Mouse (Mus musculus) limb, embryonic 15.5 days (tissue): ENCODE measurements at regions not wholly inside any gene's neighbourhood (a gene's known extent, or its start where the extent isn't known, plus 50 kb on each side); places are given as distances from the start of the nearest gene placed in this dataset.

Experiments used
- ATAC-seq: fragments of 200-750 bp; cut with Nextera tagmentation; 2 replicates; pipeline ENCODE4 v1.8.0; 2017; ENCODE audit warnings: low read depth, moderate TSS enrichment; ENCODE audit not compliant: insufficient number of reproducible peaks, low FRiP score, low TSS enrichment
- H3K27ac ChIP-seq: fragments of 300-500 bp; sonication (generic); 2 replicates; pipeline ENCODE4 v1.5.1; 2015; ENCODE audit warnings: moderate library complexity, mild to moderate bottlenecking, inconsistent platforms
- H3K27me3 ChIP-seq: fragments of 300-500 bp; sonication (generic); 2 replicates; pipeline ENCODE4 v1.6.1; 2015; ENCODE audit warnings: inconsistent platforms
- H3K36me3 ChIP-seq: fragments of 300-500 bp; sonication (generic); 2 replicates; pipeline ENCODE4 v1.6.1; 2015; ENCODE audit warnings: inconsistent platforms
- H3K4me1 ChIP-seq: fragments of 300-500 bp; sonication (generic); 2 replicates; pipeline ENCODE4 v1.6.1; 2015; ENCODE audit warnings: inconsistent platforms
- H3K4me2 ChIP-seq: fragments of 300-500 bp; sonication (generic); 2 replicates; pipeline ENCODE4 v1.6.1; 2015; ENCODE audit warnings: mild to moderate bottlenecking, inconsistent platforms
- H3K4me3 ChIP-seq: fragments of 300-500 bp; sonication (generic); 2 replicates; pipeline ENCODE4 v1.5.1; 2015; ENCODE audit warnings: mild to moderate bottlenecking, inconsistent platforms
- H3K9ac ChIP-seq: fragments of 300-500 bp; sonication (generic); 2 replicates; pipeline ENCODE4 v1.6.1; 2015; ENCODE audit warnings: inconsistent platforms
- H3K9me3 ChIP-seq: fragments of 300-500 bp; sonication (generic); 2 replicates; pipeline ENCODE4 v1.6.1; 2016; ENCODE audit warnings: inconsistent platforms
- WGBS: fragments of 180-500 bp; shearing (Covaris S2); methylation state at CpG from one replicate; pipeline ENCODE4 v1.1.7; 2015; 5-methylcytosine and 5-hydroxymethylcytosine counted together

DNA sequence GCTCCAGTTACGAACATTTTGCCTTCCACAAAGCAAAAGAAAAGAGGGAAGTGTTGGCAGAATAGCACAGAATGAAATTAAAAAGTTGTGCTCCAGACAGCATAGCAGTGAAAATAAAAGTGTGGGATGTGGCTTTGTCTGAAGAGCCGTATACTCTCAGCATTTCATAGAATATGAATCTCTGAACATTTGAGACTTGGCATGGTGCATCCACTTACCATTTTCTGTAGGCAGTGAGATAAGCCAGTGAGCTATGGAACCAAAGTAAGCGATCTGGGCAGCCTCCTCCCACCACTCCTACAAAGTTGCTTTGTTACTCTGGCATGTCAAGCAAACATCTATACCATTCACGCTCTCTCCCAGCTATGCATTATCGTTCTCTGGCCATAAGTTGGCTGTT, 286.0 kb downstream of the Arl4a start:
- H3K9me3 ChIP-seq: no peaks in the 10 kb centered on the region

DNA sequence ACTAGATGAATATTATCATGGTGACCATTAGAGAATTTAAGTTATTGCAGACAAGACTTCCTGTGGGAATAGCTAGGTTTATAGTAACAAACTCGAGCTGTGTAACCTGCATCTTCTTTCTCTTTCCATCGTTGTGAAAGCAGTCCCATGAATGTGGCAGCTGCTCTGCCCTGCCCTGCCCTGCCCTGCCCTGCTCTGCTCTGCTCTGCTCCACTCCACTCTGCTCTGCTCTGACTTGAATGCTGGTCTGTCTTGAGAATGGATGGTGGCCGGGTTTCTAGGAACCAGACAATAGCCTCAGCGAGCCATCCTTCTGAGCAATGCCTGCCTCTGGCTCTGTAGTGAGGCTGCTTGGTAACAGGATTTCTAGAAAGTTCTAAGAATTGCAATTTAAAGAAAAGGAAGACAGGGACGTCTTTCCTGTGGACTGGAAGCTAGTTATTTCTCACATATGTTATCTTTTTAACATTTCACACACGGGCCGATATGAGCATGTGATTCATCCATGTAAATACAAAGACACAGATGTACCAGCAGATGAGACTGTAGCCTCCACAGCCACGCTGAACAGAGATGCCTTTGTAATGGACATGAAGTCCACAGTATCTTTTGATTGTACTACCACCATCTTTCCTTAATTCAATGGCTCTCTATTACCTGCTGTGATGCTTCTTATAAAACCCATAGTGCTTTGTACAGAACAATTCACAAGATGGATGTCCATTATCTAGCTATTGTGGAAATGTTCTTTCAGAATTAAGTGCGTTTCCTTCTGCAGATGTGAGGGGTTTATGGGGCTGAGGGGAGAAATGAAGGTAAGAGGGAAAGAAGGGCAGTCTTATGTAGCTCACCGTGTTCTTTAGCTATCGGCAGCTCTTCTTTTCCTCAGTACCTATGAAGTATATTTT, 295.4 kb downstream of the Arl4a start:
- ATAC-seq: no peak
- Histone ChIP-seq H3K4me1 (0 out of 2 replicates have a peak, but pooled peaks cover 3% of the 10 kb centered on the region), H3K4me2 (no peak overlapping the region), H3K4me3 (no peak overlapping the region), H3K36me3 (no peaks in the 10 kb centered on the region), H3K27me3 (no peaks in the 10 kb centered on the region), H3K9me3 (no peaks in the 10 kb centered on the region), H3K9ac (no peak overlapping the region), H3K27ac (no peak overlapping the region)
- WGBS: 67% methylated on average over 11 of the region's 11 CpGs

More for the DNA sequence above, 286.0 kb downstream of the Arl4a start:
- no peak overlapping the region for H3K9ac ChIP-seq
- H3K36me3 ChIP-seq: no peaks in the 10 kb centered on the region
- 77% methylated on average over 5 of the region's 5 CpGs for WGBS
- H3K4me2 ChIP-seq: no peak overlapping the region
- no peaks in the 10 kb centered on the region for H3K4me1 ChIP-seq
- ATAC-seq: no peak
- no peak overlapping the region for H3K4me3 ChIP-seq
- H3K27me3 ChIP-seq: no peaks in the 10 kb centered on the region
- no peak overlapping the region for H3K27ac ChIP-seq

- WGBS: 21% methylated on average over 13 of the region's 13 CpGs
These were observed 296.6 kb downstream of the Arl4a start for GRCm38 (mm10) chr12:39741051-39741847.

GRCm38 (mm10) chr12:39736966-39737365, 300.9 kb downstream of the Arl4a start:
- no peak for ATAC-seq
- Histone ChIP-seq H3K4me1 (no peaks in the 10 kb centered on the region), H3K9ac (no peak overlapping the region), H3K9me3 (no peaks in the 10 kb centered on the region), H3K4me3 (no peak overlapping the region), H3K27me3 (no peaks in the 10 kb centered on the region), H3K4me2 (no peak overlapping the region), H3K27ac (no peak overlapping the region), H3K36me3 (no peaks in the 10 kb centered on the region)
- WGBS: 91% methylated on average over 3 of the region's 3 CpGs

More at GRCm38 (mm10) chr12:39741051-39741847, 296.6 kb downstream of the Arl4a start:
- no peak for ATAC-seq
- Histone ChIP-seq H3K4me2 (no peak overlapping the region), H3K4me1 (0 out of 2 replicates have a peak, but pooled peaks cover 3% of the 10 kb centered on the region), H3K36me3 (no peaks in the 10 kb centered on the region), H3K9me3 (no peaks in the 10 kb centered on the region), H3K27ac (no peak overlapping the region), H3K9ac (no peak overlapping the region), H3K4me3 (no peak overlapping the region), H3K27me3 (no peaks in the 10 kb centered on the region)

DNA sequence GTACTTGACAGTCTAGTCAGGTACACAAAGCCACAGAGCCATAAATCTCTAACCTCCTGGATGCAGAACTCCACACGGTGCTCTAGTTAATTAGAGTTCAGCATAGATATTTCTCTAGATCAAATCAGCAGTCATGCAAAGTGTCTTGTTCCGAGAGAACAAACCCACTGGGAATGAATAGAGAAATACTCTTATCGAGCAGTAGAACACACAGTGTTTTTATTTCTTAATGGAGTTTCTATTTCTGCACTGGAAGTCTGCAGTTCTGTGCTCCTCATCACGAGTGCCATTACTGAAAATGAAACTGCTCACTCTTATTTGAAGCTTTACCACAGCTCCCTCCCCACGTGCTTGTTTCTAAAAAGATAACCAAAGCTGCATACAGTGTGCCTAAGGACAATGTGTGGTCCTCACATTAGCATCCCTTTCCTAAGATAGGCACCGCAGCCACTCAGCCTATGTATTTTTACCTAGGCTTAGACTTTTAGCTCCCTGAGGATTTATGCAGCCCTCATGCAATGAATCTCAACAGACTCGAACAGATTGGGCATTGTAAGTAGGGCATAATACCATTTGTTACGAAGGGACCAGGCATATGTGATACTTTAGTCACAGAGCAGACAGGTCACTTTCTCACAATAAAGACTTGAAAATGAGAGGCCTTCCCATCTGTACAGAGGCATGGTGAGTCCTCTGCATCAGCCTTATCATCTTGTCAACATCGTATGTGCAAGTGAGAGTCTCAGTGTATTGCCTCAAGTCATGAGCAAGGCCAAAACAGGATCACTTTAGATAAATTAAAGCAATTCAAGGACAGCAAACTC, 301.5 kb downstream of the Arl4a start:
- no peaks in the 10 kb centered on the region for H3K4me1 ChIP-seq
- no peak overlapping the region for H3K4me3 ChIP-seq
- H3K4me2 ChIP-seq: no peak overlapping the region
- no peak for ATAC-seq
- no peaks in the 10 kb centered on the region for H3K27me3 ChIP-seq
- 67% methylated on average over 9 of the region's 9 CpGs for WGBS
- H3K36me3 ChIP-seq: no peaks in the 10 kb centered on the region
- no peaks in the 10 kb centered on the region for H3K9me3 ChIP-seq
- H3K27ac ChIP-seq: no peak overlapping the region
- no peak overlapping the region for H3K9ac ChIP-seq

DNA sequence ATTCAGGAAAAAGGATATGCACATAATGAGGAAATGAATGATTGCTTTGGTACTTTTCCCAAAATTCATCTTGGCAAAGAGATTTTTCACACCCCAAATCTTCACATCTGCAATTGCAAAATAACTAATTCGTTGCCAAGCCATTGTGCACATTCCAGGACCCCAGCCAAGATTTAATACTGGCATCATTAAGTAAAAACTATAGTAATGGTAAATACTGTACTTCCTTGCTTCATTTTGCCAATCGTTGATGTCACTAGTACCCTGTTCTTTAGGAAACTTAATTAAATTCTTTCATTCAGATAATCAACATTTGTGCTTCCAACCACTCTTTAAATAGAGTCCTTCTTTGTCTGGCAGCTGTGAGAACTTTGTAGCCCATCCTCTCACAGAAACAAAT, 303.6 kb downstream of the Arl4a start:
- no peak for ATAC-seq
- no peak overlapping the region for H3K27ac ChIP-seq
- H3K4me1 ChIP-seq: no peaks in the 10 kb centered on the region
- no peak overlapping the region for H3K9ac ChIP-seq
- no peaks in the 10 kb centered on the region for H3K27me3 ChIP-seq
- no peak overlapping the region for H3K4me3 ChIP-seq
- 55% methylated on average over 2 of the region's 2 CpGs for WGBS
- H3K36me3 ChIP-seq: no peaks in the 10 kb centered on the region
- no peak overlapping the region for H3K4me2 ChIP-seq
- H3K9me3 ChIP-seq: no peaks in the 10 kb centered on the region

DNA sequence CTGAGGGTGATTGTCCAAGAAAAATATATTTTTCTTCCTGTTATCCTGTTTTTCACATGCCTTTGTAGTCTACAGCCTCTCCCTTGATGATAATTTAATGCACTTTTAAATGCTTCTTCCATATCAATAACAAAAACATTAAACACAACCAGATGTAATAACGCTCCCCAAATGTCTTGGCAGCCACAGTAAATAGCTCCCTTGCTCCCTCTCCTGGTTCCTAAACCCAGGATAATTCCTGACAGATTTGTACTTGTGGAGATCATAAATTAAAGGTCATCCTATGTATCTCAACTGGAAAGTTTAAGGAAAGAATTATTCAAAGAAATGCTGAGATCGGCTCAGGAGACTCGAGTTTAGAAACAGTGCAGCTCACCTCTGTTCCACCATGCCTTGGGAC, 306.6 kb downstream of the Arl4a start:
- no peak for ATAC-seq
- Histone ChIP-seq H3K36me3 (no peaks in the 10 kb centered on the region), H3K9ac (no peak overlapping the region), H3K9me3 (no peaks in the 10 kb centered on the region), H3K4me2 (no peak overlapping the region), H3K4me1 (no peaks in the 10 kb centered on the region), H3K27ac (no peak overlapping the region), H3K27me3 (no peaks in the 10 kb centered on the region), H3K4me3 (no peak overlapping the region)
- 51% methylated on average over 3 of the region's 3 CpGs for WGBS

DNA sequence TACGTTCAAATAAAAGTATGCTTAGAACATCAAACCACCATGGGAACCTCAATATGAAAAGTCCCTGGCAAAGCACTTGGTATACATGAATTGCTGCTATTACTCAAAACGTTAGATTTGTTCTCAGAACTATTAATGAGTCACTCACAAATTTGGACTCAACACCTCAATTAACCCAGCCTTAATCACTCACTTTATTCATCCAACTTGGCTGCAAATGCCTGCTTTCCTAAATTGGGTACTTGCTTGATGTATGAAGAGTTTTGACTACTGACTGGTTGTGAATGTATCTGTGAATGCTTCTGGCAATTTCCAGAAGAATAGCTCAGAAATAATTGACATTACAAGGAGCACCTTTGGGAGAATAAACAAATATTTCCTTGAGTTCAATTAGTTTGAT, 308.6 kb downstream of the Arl4a start:
- Histone ChIP-seq H3K4me1 (no peaks in the 10 kb centered on the region), H3K4me2 (no peak overlapping the region), H3K4me3 (no peak overlapping the region), H3K36me3 (no peaks in the 10 kb centered on the region), H3K9ac (no peak overlapping the region), H3K27ac (no peak overlapping the region), H3K27me3 (no peaks in the 10 kb centered on the region), H3K9me3 (no peaks in the 10 kb centered on the region)
- 72% methylated on average over 2 of the region's 2 CpGs for WGBS
- ATAC-seq: no peak

DNA sequence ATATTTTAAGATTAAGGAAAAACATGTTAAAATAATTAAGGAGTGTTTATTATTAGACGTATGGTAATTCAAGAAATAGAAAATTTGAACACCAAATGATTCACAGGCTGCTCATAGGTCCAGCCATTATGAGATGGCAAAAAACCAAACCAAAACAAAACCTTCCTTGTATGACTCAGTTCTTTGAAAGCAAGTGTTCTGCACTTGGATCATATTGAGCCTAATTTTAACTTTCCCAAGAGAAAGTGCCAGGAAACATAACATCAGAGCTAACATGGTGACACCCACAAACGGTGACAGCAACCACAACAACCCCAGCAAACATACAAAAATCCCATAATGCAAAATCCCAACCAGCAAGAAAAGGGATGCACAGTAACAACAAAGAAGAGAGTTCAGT, 313.7 kb downstream of the Arl4a start:
- Histone ChIP-seq H3K4me3 (no peak overlapping the region), H3K36me3 (no peaks in the 10 kb centered on the region), H3K9ac (no peak overlapping the region), H3K27me3 (no peaks in the 10 kb centered on the region), H3K4me2 (no peak overlapping the region), H3K9me3 (no peaks in the 10 kb centered on the region), H3K27ac (no peak overlapping the region), H3K4me1 (no peaks in the 10 kb centered on the region)
- no peak for ATAC-seq
- 68% methylated on average over 2 of the region's 2 CpGs for WGBS

DNA sequence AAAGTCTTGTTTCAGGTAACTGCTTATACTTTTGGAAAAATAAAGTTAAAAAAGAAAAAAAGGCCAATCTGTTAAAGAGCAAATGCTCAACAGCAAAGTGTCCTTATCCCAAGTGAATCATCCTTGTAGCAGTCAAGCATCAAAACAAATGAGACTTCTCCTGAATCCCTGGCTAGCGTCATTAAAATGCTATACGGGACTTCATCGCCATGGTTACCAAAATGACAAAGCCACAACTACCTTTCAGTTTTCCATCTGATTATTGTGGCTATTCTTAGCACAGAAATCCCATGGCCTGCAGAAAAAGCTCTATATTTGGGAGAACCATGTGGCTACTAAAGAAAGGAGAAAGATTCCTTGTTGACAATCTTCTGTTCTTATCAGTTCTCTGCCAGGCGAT, 322.7 kb downstream of the Arl4a start:
- Histone ChIP-seq H3K9me3 (no peaks in the 10 kb centered on the region), H3K4me1 (no peaks in the 10 kb centered on the region), H3K36me3 (no peaks in the 10 kb centered on the region), H3K4me3 (no peak overlapping the region), H3K9ac (no peak overlapping the region), H3K27me3 (no peaks in the 10 kb centered on the region), H3K4me2 (no peak overlapping the region), H3K27ac (no peak overlapping the region)
- 53% methylated on average over 4 of the region's 4 CpGs for WGBS
- ATAC-seq: no peak

DNA sequence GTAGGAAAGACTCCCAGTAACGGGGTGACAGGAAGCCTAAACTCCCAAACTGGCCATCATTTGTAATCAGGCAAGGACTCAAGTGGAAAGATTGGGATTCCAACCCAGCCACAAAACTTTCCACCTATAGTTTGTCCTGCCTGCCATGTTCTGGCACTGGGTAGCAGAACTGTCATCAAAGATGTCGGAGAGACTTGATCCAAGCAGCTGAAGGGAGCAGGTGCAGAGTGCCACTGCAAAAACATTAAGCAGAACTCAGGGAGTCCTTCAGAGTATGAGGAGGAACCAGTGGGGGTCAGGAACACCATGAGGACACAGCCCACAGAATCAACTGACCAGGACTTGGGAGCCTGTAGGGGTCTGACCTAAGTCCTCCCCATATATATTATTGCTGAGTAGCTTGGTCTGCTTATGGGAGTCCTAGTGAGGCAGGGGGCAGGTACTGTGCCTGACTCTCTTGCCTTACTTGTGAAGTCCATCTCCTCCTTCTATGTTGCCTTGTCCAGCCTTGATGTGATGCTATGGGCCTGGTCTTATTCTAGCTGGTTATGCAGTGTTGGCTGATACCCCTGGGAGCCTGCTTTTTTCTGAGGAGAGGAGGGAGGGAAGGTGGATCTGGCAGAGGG, 323.5 kb downstream of the Arl4a start:
- WGBS: 79% methylated on average over 2 of the region's 2 CpGs
- Histone ChIP-seq H3K9me3 (no peaks in the 10 kb centered on the region), H3K4me2 (no peak overlapping the region), H3K36me3 (no peaks in the 10 kb centered on the region), H3K4me1 (no peaks in the 10 kb centered on the region), H3K27me3 (no peaks in the 10 kb centered on the region), H3K27ac (no peak overlapping the region), H3K4me3 (no peak overlapping the region), H3K9ac (no peak overlapping the region)
- ATAC-seq: no peak
